Mouse (Mus musculus) CH12.LX (cell line): ENCODE measurements around the gene Tmprss12. TPM values are rescaled to one million over a fixed set of nuclear protein-coding genes. Genes with fewer than 3 reads are reported as not detected.
A peak's percentile ranks its signal among the peaks of the same experiment; 100 is the strongest.

Source experiments
- DNase-seq: peaks from one replicate; pipeline ENCODE4 v3.0.0-alpha.2; 2013; ENCODE audit errors: extremely low read depth
- H3K27ac ChIP-seq: 2 replicates; pipeline ENCODE4 v1.5.1; 2012; ENCODE audit warnings: low read depth, mild to moderate bottlenecking, control low read depth, moderate library complexity; ENCODE audit not compliant: insufficient read depth
- H3K27me3 ChIP-seq: replicated peaks from 2 replicates; pipeline ENCODE3; 2012; ENCODE audit warnings: inconsistent platforms
- H3K36me3 ChIP-seq, 2 experiments: replicated peaks in 1 of 2; 2 replicates each; pipeline versions ENCODE3 to v1.6.1; 2012; ENCODE audit warnings: inconsistent platforms in 1 of 2, low read length in 1 of 2, mild to moderate bottlenecking in 1 of 2, mixed read lengths in 1 of 2, moderate library complexity in 1 of 2; ENCODE audit not compliant: control insufficient read depth in 1 of 2, insufficient read depth in 1 of 2
- H3K4me1 ChIP-seq, 2 experiments: 2 replicates each; pipeline ENCODE4 v1.6.1; 2012; ENCODE audit warnings: inconsistent platforms in 1 of 2, moderate library complexity in 1 of 2; ENCODE audit not compliant: insufficient read depth in 2 of 2, control insufficient read depth in 1 of 2
- H3K4me2 ChIP-seq: 2 replicates; pipeline ENCODE4 v1.6.1; 2012; ENCODE audit warnings: low read depth, mild to moderate bottlenecking, control low read depth; ENCODE audit not compliant: poor library complexity, insufficient read depth, severe bottlenecking
- H3K4me3 ChIP-seq, 3 experiments: fragments of 150-350 bp in 1 of 3; sonication (generic) in 1 of 3; replicated peaks in 1 of 3; 2 replicates each; pipeline versions ENCODE3 to v1.5.1; 2011 to 2012; ENCODE audit warnings: low read depth in 2 of 3, low read length in 2 of 3, mild to moderate bottlenecking in 2 of 3, moderate library complexity in 2 of 3, control low read depth in 1 of 3, improper control_type of control experiment in 1 of 3, inconsistent platforms in 1 of 3, mixed read lengths in 1 of 3; ENCODE audit not compliant: poor library complexity in 1 of 3
- H3K79me2 ChIP-seq: replicated peaks from 2 replicates; pipeline ENCODE4 v1.6.1; 2012; ENCODE audit warnings: mild to moderate bottlenecking, moderate library complexity; ENCODE audit not compliant: control insufficient read depth, poor library complexity, insufficient read depth, severe bottlenecking; ENCODE audit errors: extremely low read depth
- H3K9ac ChIP-seq: 2 replicates; pipeline ENCODE4 v1.6.1; 2012; ENCODE audit warnings: low read depth, mild to moderate bottlenecking, control low read depth, moderate library complexity; ENCODE audit not compliant: insufficient read depth
- H3K9me3 ChIP-seq: replicated peaks from 2 replicates; pipeline ENCODE3; 2012; ENCODE audit warnings: low read length, inconsistent platforms, mixed read lengths
- CHD1 ChIP-seq: IDR thresholded peaks from 2 replicates; pipeline ENCODE4 v1.6.1; 2012; ENCODE audit warnings: low read depth, low read length, improper control_type of control experiment, inconsistent platforms
- CHD2 ChIP-seq: IDR thresholded peaks from 2 replicates; pipeline ENCODE4 v1.6.1; 2011; ENCODE audit warnings: low read length, improper control_type of control experiment
- CTCF ChIP-seq, 2 experiments: IDR thresholded peaks in 1 of 2; conservative IDR thresholded peaks in 1 of 2; 2 replicates each; pipeline ENCODE4 v1.5.1; 2011 to 2012; ENCODE audit warnings: low read depth in 2 of 2, low read length in 2 of 2, improper control_type of control experiment in 1 of 2, inconsistent platforms in 1 of 2, mild to moderate bottlenecking in 1 of 2, moderate library complexity in 1 of 2
- E2F4 ChIP-seq: IDR thresholded peaks from 2 replicates; pipeline ENCODE4 v1.6.1; 2011; ENCODE audit warnings: low read depth, low read length, improper control_type of control experiment; ENCODE audit not compliant: insufficient replicate concordance
- ELF1 ChIP-seq: IDR thresholded peaks from 2 replicates; pipeline ENCODE4 v1.6.1; 2014; ENCODE audit warnings: low read depth, mild to moderate bottlenecking, inconsistent platforms, low read length, improper control_type of control experiment
- ETS1 ChIP-seq: conservative IDR thresholded peaks from 2 replicates; pipeline ENCODE4 v1.6.1; 2012; ENCODE audit warnings: low read depth, mild to moderate bottlenecking, inconsistent platforms, low read length, improper control_type of control experiment, moderate library complexity
- GABPA ChIP-seq: IDR thresholded peaks from 2 replicates; pipeline ENCODE4 v1.6.1; 2012; ENCODE audit warnings: low read depth, low read length, improper control_type of control experiment, inconsistent platforms; ENCODE audit not compliant: insufficient replicate concordance
- HCFC1 ChIP-seq: IDR thresholded peaks from 2 replicates; pipeline ENCODE4 v1.6.1; 2012; ENCODE audit warnings: low read depth, mild to moderate bottlenecking, inconsistent platforms, low read length, improper control_type of control experiment
- IRF4 ChIP-seq: IDR thresholded peaks from 2 replicates; pipeline ENCODE4 v1.6.1; 2014; ENCODE audit warnings: low read depth, mild to moderate bottlenecking, inconsistent platforms, low read length, improper control_type of control experiment
- JUN ChIP-seq: IDR thresholded peaks from 2 replicates; pipeline ENCODE4 v1.6.1; 2011; ENCODE audit warnings: low read depth, mild to moderate bottlenecking, low read length, improper control_type of control experiment, moderate library complexity; ENCODE audit not compliant: insufficient read depth
- JUND ChIP-seq: conservative IDR thresholded peaks from 2 replicates; pipeline ENCODE4 v1.6.1; 2011; ENCODE audit warnings: low read depth, low read length, improper control_type of control experiment
- KAT2A ChIP-seq: IDR thresholded peaks from 2 replicates; pipeline ENCODE4 v1.6.1; 2012; ENCODE audit warnings: low read length, improper control_type of control experiment, inconsistent platforms; ENCODE audit not compliant: insufficient replicate concordance
- MAFK ChIP-seq: IDR thresholded peaks from 2 replicates; pipeline ENCODE4 v1.6.1; 2011; ENCODE audit warnings: low read length, improper control_type of control experiment; ENCODE audit not compliant: insufficient replicate concordance
- MAX ChIP-seq: IDR thresholded peaks from 2 replicates; pipeline ENCODE4 v1.6.1; 2011; ENCODE audit warnings: low read length, improper control_type of control experiment
- MAZ ChIP-seq: IDR thresholded peaks from 2 replicates; pipeline ENCODE4 v1.6.1; 2012; ENCODE audit warnings: low read depth, mild to moderate bottlenecking, inconsistent platforms, low read length, improper control_type of control experiment, moderate library complexity
- MEF2A ChIP-seq: IDR thresholded peaks from 2 replicates; pipeline ENCODE4 v1.6.1; 2014; ENCODE audit warnings: low read depth, mild to moderate bottlenecking, inconsistent platforms, low read length, improper control_type of control experiment, borderline replicate concordance
- MXI1 ChIP-seq: IDR thresholded peaks from 2 replicates; pipeline ENCODE4 v1.6.1; 2011; ENCODE audit warnings: mild to moderate bottlenecking, low read depth, low read length, improper control_type of control experiment
- MYC ChIP-seq: IDR thresholded peaks from 2 replicates; pipeline ENCODE4 v1.6.1; 2011; ENCODE audit warnings: low read depth, mild to moderate bottlenecking, improper control_type of control experiment, low read length
- NELFE ChIP-seq: IDR thresholded peaks from 2 replicates; pipeline ENCODE4 v1.6.1; 2011; ENCODE audit warnings: low read depth, low read length, improper control_type of control experiment
- NRF1 ChIP-seq: IDR thresholded peaks from 2 replicates; pipeline ENCODE4 v1.6.1; 2014; ENCODE audit warnings: low read depth, mild to moderate bottlenecking, inconsistent platforms, low read length, improper control_type of control experiment, moderate library complexity
- POLR2A ChIP-seq: IDR thresholded peaks from 2 replicates; pipeline ENCODE4 v1.6.1; 2011; ENCODE audit warnings: low read depth, mild to moderate bottlenecking, improper control_type of control experiment, low read length
- POLR2AphosphoS2 ChIP-seq: IDR thresholded peaks from 2 replicates; pipeline ENCODE4 v1.6.1; 2011; ENCODE audit warnings: low read depth, low read length, improper control_type of control experiment
- RAD21 ChIP-seq: IDR thresholded peaks from 2 replicates; pipeline ENCODE4 v1.6.1; 2011; ENCODE audit warnings: low read depth, mild to moderate bottlenecking, low read length, improper control_type of control experiment, moderate library complexity
- RCOR1 ChIP-seq: conservative IDR thresholded peaks from 2 replicates; pipeline ENCODE4 v1.6.1; 2012; ENCODE audit warnings: low read depth, mild to moderate bottlenecking, inconsistent platforms, low read length, improper control_type of control experiment
- SIN3A ChIP-seq: IDR thresholded peaks from 2 replicates; pipeline ENCODE4 v1.6.1; 2012; ENCODE audit warnings: low read length, improper control_type of control experiment, inconsistent platforms
- SMC3 ChIP-seq: IDR thresholded peaks from 2 replicates; pipeline ENCODE4 v1.6.1; 2011; ENCODE audit warnings: low read depth, low read length, improper control_type of control experiment
- TBP ChIP-seq: conservative IDR thresholded peaks from 2 replicates; pipeline ENCODE4 v1.6.1; 2011; ENCODE audit warnings: low read depth, low read length, improper control_type of control experiment
- TCF12 ChIP-seq: IDR thresholded peaks from 2 replicates; pipeline ENCODE4 v1.6.1; 2014; ENCODE audit warnings: low read depth, mild to moderate bottlenecking, inconsistent platforms, low read length, improper control_type of control experiment
- UBTF ChIP-seq: IDR thresholded peaks from 2 replicates; pipeline ENCODE4 v1.6.1; 2012; ENCODE audit warnings: low read depth, mild to moderate bottlenecking, inconsistent platforms, low read length, improper control_type of control experiment, moderate library complexity
- USF1 ChIP-seq: IDR thresholded peaks from 2 replicates; pipeline ENCODE4 v1.6.1; 2014; ENCODE audit warnings: low read depth, mild to moderate bottlenecking, inconsistent platforms, low read length, improper control_type of control experiment
- ZC3H11A ChIP-seq: IDR thresholded peaks from 2 replicates; pipeline ENCODE4 v1.6.1; 2012; ENCODE audit warnings: low read depth, mild to moderate bottlenecking, inconsistent platforms, low read length, improper control_type of control experiment
- ZKSCAN1 ChIP-seq: IDR thresholded peaks from 2 replicates; pipeline ENCODE4 v1.6.1; 2012; ENCODE audit warnings: low read depth, inconsistent platforms, low read length, improper control_type of control experiment, borderline replicate concordance
- ZMIZ1 ChIP-seq: IDR thresholded peaks from 2 replicates; pipeline ENCODE4 v1.6.1; 2012; ENCODE audit warnings: low read depth, mild to moderate bottlenecking, inconsistent platforms, low read length, improper control_type of control experiment
- ZNF384 ChIP-seq: IDR thresholded peaks from 2 replicates; pipeline ENCODE4 v1.6.1; 2012; ENCODE audit warnings: low read depth, low read length, improper control_type of control experiment, inconsistent platforms
- dilution Hi-C: fragments of 300-500 bp; cut with MboI; formaldehyde crosslinking; loops from 2 replicates; pipeline ENCODE4 v1.14.3; 2020; ENCODE audit warnings: low sequenced_read_pairs; ENCODE audit not compliant: extremely low pct_unique_long_range_greater_than_20kb, extremely low pct_ligation_motif_present
- in situ Hi-C: fragments of 300-500 bp; cut with MboI; formaldehyde crosslinking; loops from 3 replicates; pipeline ENCODE4 v1.14.3; 2019; ENCODE audit warnings: low sequenced_read_pairs, low pct_ligation_motif_present, low pct_unique_long_range_greater_than_20kb, mixed read lengths
- polyA plus RNA-seq: library from polyadenylated mRNA; unstranded; fragments of >175 nt; gene quantifications from 2 replicates; pipeline ENCODE4 v1.2.1, GENCODE M21; 2012; ENCODE audit warnings: low read depth; ENCODE audit not compliant: insufficient read length
- total RNA-seq, 2 experiments: library from RNA; depleted of rRNA; stranded (reverse); fragments of 300-350 nt in 1 of 2; fragments of >200 nt in 1 of 2; gene quantifications; 2 replicates each; pipeline ENCODE4 v1.2.3; 2012 to 2014

Gene Tmprss12
- total and polyA plus RNA-seq, 3 experiments: not detected

- Histone ChIP-seq H3K79me2 (no peaks in the 10 kb centered on the region), H3K4me3 (no peak overlapping the region), H3K4me1 (no peaks in the 10 kb centered on the region), H3K9me3 (peaks cover 3% of the 10 kb centered on the region), H3K27ac (no peak overlapping the region), H3K9ac (no peak overlapping the region), H3K4me2 (no peak overlapping the region), H3K36me3 (peaks cover 13 to 25% of the 10 kb centered on the region in 2 experiments), H3K27me3 (no peaks in the 10 kb centered on the region)
- TF ChIP-seq USF1 (no peak), JUN (no peak), CHD2 (no peak), CHD1 (no peak), MAFK (no peak), CTCF (conservative IDR thresholded peaks at IDR 0.05 in 1 of 2, IDR thresholded peaks at IDR 0.05 in 1 of 2; ENCODE audit: low read depth in 2 of 2, low read length in 2 of 2) (peak in 1 of 2 experiments; percentile 74; a peak in 2 of 4 replicates), ZMIZ1 (no peak), TBP (no peak), UBTF (no peak), SMC3 (peak; percentile 70), MAZ (no peak), KAT2A (no peak), NRF1 (no peak), MAX (no peak), ZKSCAN1 (no peak), RCOR1 (no peak), IRF4 (no peak), ZC3H11A (peak; percentile 22; the same call in 1 of the 2 replicates), E2F4 (no peak), ZNF384 (no peak; the same call in 1 of the 2 replicates), MYC (0 out of 2 replicates have a peak, but pooled peaks have one; percentile 21), MEF2A (no peak), POLR2A (no peak), SIN3A (no peak), ETS1 (no peak), HCFC1 (no peak), NELFE (no peak), TCF12 (no peak), POLR2AphosphoS2 (0 out of 2 replicates have a peak, but pooled peaks have one; percentile 33), RAD21 (peak; percentile 61), GABPA (no peak), JUND (no peak), ELF1 (no peak), MXI1 (no peak)
- in situ Hi-C loops: loop anchor here (10.0 kb wide), 1 partner anchor 61 kb away; no protein-coding TSS in a partner anchor
- DNase-seq: peak; percentile 43
- dilution Hi-C loops: no loop called here
Measured at GRCm38 (mm10) chr15:100263246-100263905, 17.3 kb upstream of the Tmprss12 start.
